Mouse (Mus musculus): ENCODE results near the gene Gm10260. TPM values are rescaled to one million over a fixed set of nuclear protein-coding genes. Genes with fewer than 3 reads are reported as not detected.

Gm10260 gene
- polyA plus RNA-seq, 1 experiment from 2014 or later: 4.7 TPM

DNA sequence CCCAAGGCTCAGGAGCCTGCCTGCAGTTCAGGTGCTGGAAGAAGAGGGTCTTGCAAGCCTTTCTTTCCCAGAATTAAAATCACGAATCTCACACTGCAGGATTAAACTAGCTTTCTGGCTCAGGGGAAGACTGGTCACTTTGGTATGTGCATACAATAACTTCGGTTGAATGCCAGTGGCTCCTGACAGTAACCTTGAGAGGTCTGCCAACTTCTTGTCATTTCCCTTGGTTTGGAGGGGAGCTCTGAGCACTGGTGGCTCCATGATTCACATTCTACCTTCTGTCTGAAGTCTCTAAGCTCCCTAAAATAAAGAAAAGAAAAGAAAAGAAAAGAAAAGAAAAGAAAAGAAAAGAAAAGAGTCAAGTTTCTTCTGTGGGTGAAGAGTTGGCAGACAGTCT lies 16.4 kb downstream of the Gm10260 start:
- Histone ChIP-seq H3K4me1 (peaks cover 6% of the 10 kb centered on the region; the same call in 1 of the 2 replicates), H3K9ac (no peak overlapping the region), H3K4me2 (replicated peaks) (no peak overlapping the region), H3K27me3 (no peaks in the 10 kb centered on the region), H3K27ac (replicated peaks) (no peak overlapping the region), H3K9me3 (replicated peaks) (no peaks in the 10 kb centered on the region), H3K4me3 (replicated peaks) (no peak overlapping the region), H3K36me3 (no peaks in the 10 kb centered on the region)
- ATAC-seq (ENCODE audit: insufficient number of reproducible peaks, low FRiP score, low TSS enrichment, low read depth): no peak
- WGBS: 48% methylated on average over 2 of the region's 2 CpGs

DNA sequence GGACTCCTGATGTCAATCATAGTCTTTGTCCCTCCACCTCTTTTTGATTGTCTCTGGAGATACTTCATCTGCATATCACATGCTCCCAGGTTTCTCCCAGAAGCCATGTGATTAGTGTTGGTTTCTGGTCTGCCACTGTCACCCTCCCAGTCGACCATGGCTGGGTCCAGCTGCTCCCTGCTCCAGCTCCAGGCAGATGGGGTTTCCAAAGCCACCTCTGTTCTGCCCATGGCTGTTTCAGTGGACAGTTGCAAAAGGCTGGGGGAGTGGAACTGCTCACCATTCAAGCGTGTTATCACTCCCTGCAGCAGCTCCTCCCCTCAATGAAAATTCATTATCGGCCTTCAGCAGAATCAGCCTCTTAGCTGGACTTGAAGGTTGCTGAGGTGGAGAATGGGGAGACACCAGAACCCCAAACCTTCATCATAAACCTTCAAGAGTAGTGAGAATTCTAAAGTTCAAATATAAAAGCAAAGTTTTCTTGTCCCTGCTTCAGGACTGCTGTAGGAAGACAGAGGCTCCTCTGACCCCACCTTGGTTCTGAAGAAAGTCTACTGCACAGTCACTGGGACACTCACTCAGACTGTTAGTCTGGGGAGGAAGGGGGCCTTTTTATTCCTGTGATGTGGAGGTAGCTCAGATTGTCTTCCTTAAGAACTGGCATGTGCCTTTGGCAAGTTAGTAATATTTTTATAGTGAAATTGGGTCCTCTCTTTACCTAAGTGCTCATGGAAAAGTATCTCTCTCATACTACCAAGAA lies 17.0 kb downstream of the Gm10260 start:
- no peak for ATAC-seq (ENCODE audit: insufficient number of reproducible peaks, low FRiP score, low TSS enrichment, low read depth)
- Histone ChIP-seq H3K27me3 (no peaks in the 10 kb centered on the region), H3K9ac (no peak overlapping the region), H3K36me3 (no peaks in the 10 kb centered on the region), H3K4me3 (replicated peaks) (no peak overlapping the region), H3K27ac (replicated peaks) (no peak overlapping the region), H3K9me3 (replicated peaks) (no peaks in the 10 kb centered on the region), H3K4me2 (replicated peaks) (no peak overlapping the region), H3K4me1 (peaks cover 6% of the 10 kb centered on the region; the same call in 1 of the 2 replicates)
- WGBS: 61% methylated on average over 3 of the region's 3 CpGs

DNA sequence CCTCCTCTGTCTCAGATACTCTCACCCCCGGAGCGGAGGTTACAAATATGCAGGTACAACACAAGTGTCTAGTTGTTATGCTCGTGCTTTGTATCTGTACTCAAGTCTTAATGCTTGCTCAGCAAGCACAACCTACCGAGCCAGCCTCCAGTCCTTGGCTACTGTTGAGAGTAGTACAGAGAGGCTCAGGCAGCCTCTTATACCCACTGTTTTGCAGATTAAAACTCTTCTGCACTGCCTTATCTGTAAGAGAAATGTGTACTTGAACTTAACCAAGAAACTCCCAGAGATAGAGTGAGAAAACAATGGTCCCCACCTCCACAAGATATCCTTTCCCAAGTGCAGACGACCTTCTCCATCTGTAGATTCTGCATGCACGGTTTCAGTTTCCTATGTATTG lies 24.5 kb downstream of the Gm10260 start:
- no peaks in the 10 kb centered on the region for H3K27me3 ChIP-seq
- ATAC-seq (ENCODE audit: insufficient number of reproducible peaks, low FRiP score, low TSS enrichment, low read depth): no peak
- no peak overlapping the region for H3K9ac ChIP-seq
- WGBS: 84% methylated on average over 6 of the region's 6 CpGs
- no peaks in the 10 kb centered on the region for H3K4me1 ChIP-seq
- no peak overlapping the region for H3K4me3 ChIP-seq (replicated peaks)
- no peaks in the 10 kb centered on the region for H3K9me3 ChIP-seq (replicated peaks)
- no peak overlapping the region for H3K4me2 ChIP-seq (replicated peaks)
- H3K36me3 ChIP-seq: no peaks in the 10 kb centered on the region
- no peak overlapping the region for H3K27ac ChIP-seq (replicated peaks)

DNA sequence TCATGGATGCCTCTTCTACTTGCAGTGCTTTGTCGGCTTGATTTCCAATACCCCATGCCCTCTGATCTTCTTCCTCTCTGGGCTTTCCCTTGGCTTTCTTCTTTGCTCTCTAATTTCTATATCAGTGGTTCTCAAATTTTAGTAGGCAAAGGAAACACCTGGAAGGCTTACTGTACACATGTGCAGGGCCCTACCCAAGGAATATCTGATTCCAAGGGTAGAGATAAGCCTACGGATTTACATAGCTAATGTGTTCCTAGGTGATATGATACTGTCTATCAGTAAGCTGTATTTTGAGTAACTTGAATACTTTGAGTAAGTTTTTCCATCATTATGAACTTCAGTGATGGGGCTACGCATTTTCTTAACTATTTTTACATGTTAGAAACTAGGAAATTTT lies 25.7 kb downstream of the Gm10260 start:
- no peak overlapping the region for H3K27ac ChIP-seq (replicated peaks)
- ATAC-seq (ENCODE audit: insufficient number of reproducible peaks, low FRiP score, low TSS enrichment, low read depth): no peak
- no peak overlapping the region for H3K4me3 ChIP-seq (replicated peaks)
- H3K27me3 ChIP-seq: no peaks in the 10 kb centered on the region
- H3K4me2 ChIP-seq (replicated peaks): no peak overlapping the region
- H3K4me1 ChIP-seq: no peaks in the 10 kb centered on the region
- H3K36me3 ChIP-seq: no peaks in the 10 kb centered on the region
- no peak overlapping the region for H3K9ac ChIP-seq
- H3K9me3 ChIP-seq (replicated peaks): no peaks in the 10 kb centered on the region
- 83% methylated on average over 3 of the region's 3 CpGs for WGBS

DNA sequence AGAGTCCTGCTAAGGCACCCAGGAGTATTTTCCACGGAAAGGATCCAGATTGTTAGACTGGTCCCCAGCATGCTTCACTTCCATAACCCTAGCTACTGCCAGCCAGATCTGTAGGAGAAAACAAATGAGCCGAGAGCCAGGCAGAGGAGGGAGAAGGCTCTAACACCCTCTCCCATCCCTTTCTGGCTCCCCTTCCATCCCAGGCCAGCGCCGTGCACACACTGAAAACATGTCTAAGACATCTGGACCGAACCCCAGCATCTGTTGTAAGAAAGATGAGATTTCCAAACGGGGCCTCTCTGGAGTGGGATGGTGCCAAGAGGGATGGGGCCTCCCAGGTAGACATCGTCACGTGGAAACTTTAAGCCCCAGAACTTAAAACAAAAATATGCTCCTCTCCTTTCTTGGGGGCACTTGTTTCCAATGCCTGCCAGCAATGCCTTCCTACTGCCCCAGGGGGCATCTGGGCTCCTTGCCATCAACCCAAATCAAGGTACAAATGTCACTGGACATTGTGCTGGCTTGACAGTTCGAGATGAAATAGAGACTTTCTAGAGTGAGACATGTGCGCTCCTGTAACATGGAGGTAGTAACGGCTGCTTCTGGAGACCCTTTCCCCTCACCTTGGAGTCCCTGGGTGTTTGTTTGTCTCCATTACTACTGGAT lies 35.1 kb downstream of the Gm10260 start:
- Histone ChIP-seq H3K9me3 (replicated peaks) (no peaks in the 10 kb centered on the region), H3K4me2 (replicated peaks) (no peak overlapping the region), H3K4me1 (peaks cover 12% of the 10 kb centered on the region; the same call in 1 of the 2 replicates), H3K27ac (replicated peaks) (0 out of 2 replicates have a peak overlapping the region, but pooled peaks have one; percentile 17), H3K36me3 (no peaks in the 10 kb centered on the region), H3K4me3 (replicated peaks) (no peak overlapping the region), H3K9ac (no peak overlapping the region), H3K27me3 (no peaks in the 10 kb centered on the region)
- peak; percentile 80 for ATAC-seq (ENCODE audit: insufficient number of reproducible peaks, low FRiP score, low TSS enrichment, low read depth)
- 42% methylated on average over 11 of the region's 11 CpGs for WGBS

DNA sequence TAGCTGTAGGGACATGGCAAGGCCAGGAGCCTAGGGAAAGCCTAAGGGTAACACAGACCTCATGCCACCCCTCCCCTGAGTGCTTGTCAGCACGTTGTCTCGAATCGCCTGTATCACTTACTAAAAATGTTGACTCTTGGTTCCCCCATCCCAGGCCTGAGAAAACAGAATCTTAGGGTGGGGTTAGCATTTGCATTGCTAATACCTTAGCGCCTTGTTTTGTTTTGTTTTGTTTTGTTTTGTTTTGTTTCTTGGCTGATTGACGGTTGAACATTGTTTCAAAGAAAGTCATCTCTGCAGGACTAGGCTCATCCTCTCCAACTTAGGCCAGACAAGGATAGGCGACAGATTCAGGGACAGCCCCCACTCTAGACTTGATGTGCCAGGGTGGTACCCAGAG lies 35.9 kb downstream of the Gm10260 start:
- ATAC-seq (ENCODE audit: insufficient number of reproducible peaks, low FRiP score, low TSS enrichment, low read depth): no peak
- no peak overlapping the region for H3K4me2 ChIP-seq (replicated peaks)
- no peaks in the 10 kb centered on the region for H3K36me3 ChIP-seq
- H3K9me3 ChIP-seq (replicated peaks): no peaks in the 10 kb centered on the region
- no peaks in the 10 kb centered on the region for H3K27me3 ChIP-seq
- H3K4me3 ChIP-seq (replicated peaks): no peak overlapping the region
- WGBS: 55% methylated on average over 6 of the region's 6 CpGs
- no peak overlapping the region for H3K9ac ChIP-seq
- H3K4me1 ChIP-seq: peaks cover 12% of the 10 kb centered on the region; the same call in 1 of the 2 replicates
- H3K27ac ChIP-seq (replicated peaks): peak overlapping the region; percentile 17; the same call in 1 of the 2 replicates

DNA sequence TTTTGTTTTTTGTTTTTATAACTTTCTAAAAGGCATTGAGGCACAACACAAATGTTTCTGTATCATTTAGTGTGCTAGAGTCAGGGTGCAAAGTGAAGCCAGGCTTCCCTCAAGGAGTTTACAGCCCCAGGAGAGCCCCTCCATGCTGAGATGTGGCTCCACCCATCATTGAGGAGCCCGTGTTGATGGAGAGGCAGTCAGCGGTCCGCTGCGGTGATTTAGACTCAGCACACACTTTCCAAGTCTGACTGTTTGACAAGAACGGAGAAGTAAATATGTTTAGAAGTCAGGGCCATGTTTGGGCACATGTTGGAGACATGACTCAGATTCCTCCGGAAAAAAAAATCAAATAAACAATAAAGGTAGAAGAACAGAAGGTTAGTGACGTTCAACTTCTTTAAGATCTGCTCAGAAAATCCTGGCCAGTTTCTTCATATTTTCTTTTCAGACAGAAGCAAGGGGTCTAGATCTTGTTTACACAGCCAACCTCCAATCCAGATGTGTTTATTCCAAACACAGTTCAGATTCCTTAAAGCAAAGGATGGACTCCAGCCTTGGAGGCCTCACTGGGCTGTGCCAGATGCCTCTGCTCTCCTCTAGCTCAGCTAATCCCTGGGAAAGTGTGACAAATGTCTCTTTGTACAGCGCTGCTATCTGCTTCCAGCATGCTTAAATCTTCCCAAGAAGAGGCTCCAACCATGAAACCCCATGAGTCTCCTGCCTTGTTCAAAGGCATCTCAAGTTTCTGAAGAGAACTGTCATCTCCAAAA lies 47.7 kb downstream of the Gm10260 start:
- H3K4me3 ChIP-seq (replicated peaks): no peak overlapping the region
- H3K36me3 ChIP-seq: no peaks in the 10 kb centered on the region
- no peaks in the 10 kb centered on the region for H3K9me3 ChIP-seq (replicated peaks)
- WGBS: 56% methylated on average over 8 of the region's 8 CpGs
- peak overlapping the region; percentile 36 for H3K27ac ChIP-seq (replicated peaks)
- no peak overlapping the region for H3K4me2 ChIP-seq (replicated peaks)
- no peaks in the 10 kb centered on the region for H3K4me1 ChIP-seq
- ATAC-seq (ENCODE audit: insufficient number of reproducible peaks, low FRiP score, low TSS enrichment, low read depth): no peak; the same call in 1 of the 2 replicates
- no peak overlapping the region for H3K9ac ChIP-seq
- no peaks in the 10 kb centered on the region for H3K27me3 ChIP-seq

DNA sequence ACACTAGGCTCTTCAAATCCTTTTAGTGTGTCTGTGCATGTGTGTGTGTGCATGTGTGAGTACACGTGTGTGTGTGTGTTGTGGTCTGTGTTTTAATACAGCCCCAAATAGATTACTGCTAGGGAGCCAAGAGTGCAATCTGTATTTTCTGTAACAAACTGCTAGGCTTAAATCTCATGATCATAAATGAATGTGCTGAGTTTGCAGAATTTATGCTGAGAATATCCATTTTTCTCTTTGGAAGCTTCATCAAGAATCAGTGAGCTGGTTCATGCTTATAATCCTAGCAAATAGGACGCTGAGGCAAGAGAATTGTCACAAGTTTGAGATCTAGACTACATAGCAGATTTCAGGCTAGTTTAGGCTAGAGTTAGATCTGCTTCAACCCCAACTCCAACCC lies 48.9 kb downstream of the Gm10260 start:
- no peaks in the 10 kb centered on the region for H3K36me3 ChIP-seq
- no peak overlapping the region for H3K4me2 ChIP-seq (replicated peaks)
- H3K27ac ChIP-seq (replicated peaks): no peak overlapping the region
- H3K9ac ChIP-seq: no peak overlapping the region
- WGBS: 74% methylated on average over 2 of the region's 2 CpGs
- no peaks in the 10 kb centered on the region for H3K4me1 ChIP-seq
- H3K9me3 ChIP-seq (replicated peaks): no peaks in the 10 kb centered on the region
- ATAC-seq (ENCODE audit: insufficient number of reproducible peaks, low FRiP score, low TSS enrichment, low read depth): no peak
- H3K27me3 ChIP-seq: no peaks in the 10 kb centered on the region
- no peak overlapping the region for H3K4me3 ChIP-seq (replicated peaks)
